Mouse (Mus musculus) liver, postnatal 0 days (tissue): ENCODE results near the gene Itpr1. TPM values are rescaled to one million over a fixed set of nuclear protein-coding genes. Genes with fewer than 3 reads are reported as not detected.

Source experiments
- ATAC-seq: fragments of 200-750 bp; cut with Nextera tagmentation; 2 replicates; pipeline ENCODE4 v1.8.0; 2017; ENCODE audit warnings: mild to moderate bottlenecking, moderate library complexity
- DNase-seq: peaks from one replicate; pipeline ENCODE4 v3.0.0-alpha.2; 2016
- H3K27ac ChIP-seq: fragments of 300-500 bp; sonication (generic); 2 replicates; pipeline ENCODE4 v1.5.1; 2014; ENCODE audit warnings: antibody characterized with exemption, moderate library complexity, mild to moderate bottlenecking, low read depth
- H3K27me3 ChIP-seq: fragments of 300-500 bp; sonication (generic); 2 replicates; pipeline ENCODE4 v1.6.1; 2014; ENCODE audit warnings: low read length, control low read depth, mixed read lengths; ENCODE audit not compliant: insufficient read depth
- H3K36me3 ChIP-seq: fragments of 300-500 bp; sonication (generic); replicated peaks from 2 replicates; pipeline ENCODE4 v1.6.1; 2014; ENCODE audit warnings: mild to moderate bottlenecking, control low read depth, low read length, moderate library complexity, mixed read lengths; ENCODE audit not compliant: insufficient read depth
- H3K4me1 ChIP-seq: fragments of 300-500 bp; sonication (generic); 2 replicates; pipeline ENCODE4 v1.6.1; 2014; ENCODE audit warnings: antibody characterized with exemption, mild to moderate bottlenecking, control low read depth; ENCODE audit not compliant: insufficient read depth
- H3K4me2 ChIP-seq: fragments of 300-500 bp; sonication (generic); 2 replicates; pipeline ENCODE4 v1.6.1; 2014; ENCODE audit warnings: low read depth, mild to moderate bottlenecking, low read length, moderate library complexity, mixed read lengths
- H3K4me3 ChIP-seq: fragments of 300-500 bp; sonication (generic); 2 replicates; pipeline ENCODE4 v1.5.1; 2014; ENCODE audit warnings: low read depth, low read length
- H3K9ac ChIP-seq: fragments of 300-500 bp; sonication (generic); replicated peaks from 2 replicates; pipeline ENCODE4 v1.6.1; 2014; ENCODE audit warnings: mild to moderate bottlenecking, moderate library complexity
- H3K9me3 ChIP-seq: fragments of 300-500 bp; sonication (generic); 2 replicates; pipeline ENCODE4 v1.6.1; 2016; ENCODE audit warnings: mild to moderate bottlenecking, control low read depth, low read length, mixed read lengths
- CTCF ChIP-seq: sonication (generic); IDR thresholded peaks from 2 replicates; pipeline ENCODE4 v1.5.1; 2016; ENCODE audit warnings: antibody characterized with exemption, low read depth
- EP300 ChIP-seq: IDR thresholded peaks from 2 replicates; pipeline ENCODE4 v1.6.1; 2016; ENCODE audit warnings: antibody characterized with exemption, low read depth, mild to moderate bottlenecking
- WGBS: fragments of 180-500 bp; shearing (Covaris S2); extraction: QIAGEN DNeasy Blood & Tissue Kit; methylation state at CpG from one replicate; pipeline ENCODE4 v1.1.7; 2014; ENCODE audit not compliant: insufficient replicate concordance; 5-methylcytosine and 5-hydroxymethylcytosine counted together
- polyA plus RNA-seq: library from polyadenylated mRNA; unstranded; fragments of >200 nt; fragmentation: Nextera tagmentation; extraction: Ambion mirVana; gene quantifications from 2 replicates; pipeline ENCODE4 v1.2.1, GENCODE M21; 2015

The Itpr1 gene
- polyA plus RNA-seq, 1 experiment from 2014 or later = 2.9 TPM

DNA sequence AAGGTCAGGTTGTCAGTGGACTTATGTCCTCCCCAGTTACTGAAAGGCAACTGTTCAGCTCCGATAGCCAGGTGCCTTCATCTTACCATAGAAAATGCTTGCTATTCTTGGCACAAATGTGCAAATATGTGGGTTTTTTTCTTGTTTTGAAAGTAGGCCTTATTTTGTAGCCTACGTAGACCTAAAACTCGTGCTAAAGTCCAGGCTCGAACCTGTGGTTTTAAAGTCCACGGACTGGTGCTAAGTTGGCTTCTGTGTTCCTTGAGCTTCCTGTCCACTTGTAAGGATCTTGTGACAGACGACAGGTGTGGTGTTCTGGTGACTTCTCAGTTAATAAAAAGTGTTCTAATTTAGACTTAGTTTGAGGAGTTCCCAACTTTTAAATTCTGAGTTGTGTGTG lies 15.2 kb downstream of the Itpr1 start:
- no peaks in the 10 kb centered on the region for H3K27me3 ChIP-seq
- no peak overlapping the region for H3K9ac ChIP-seq
- H3K4me3 ChIP-seq = no peak overlapping the region
- no peak for ATAC-seq
- no peak overlapping the region for H3K27ac ChIP-seq
- no peak for TF ChIP-seq CTCF
- no peak for TF ChIP-seq EP300
- 67% methylated on average over 6 of the region's 6 CpGs for WGBS
- H3K4me1 ChIP-seq = peaks cover 9% of the 10 kb centered on the region
- no peak overlapping the region for H3K4me2 ChIP-seq
- no peaks in the 10 kb centered on the region for H3K9me3 ChIP-seq
- DNase-seq = no peak
- H3K36me3 ChIP-seq = no peaks in the 10 kb centered on the region

DNA sequence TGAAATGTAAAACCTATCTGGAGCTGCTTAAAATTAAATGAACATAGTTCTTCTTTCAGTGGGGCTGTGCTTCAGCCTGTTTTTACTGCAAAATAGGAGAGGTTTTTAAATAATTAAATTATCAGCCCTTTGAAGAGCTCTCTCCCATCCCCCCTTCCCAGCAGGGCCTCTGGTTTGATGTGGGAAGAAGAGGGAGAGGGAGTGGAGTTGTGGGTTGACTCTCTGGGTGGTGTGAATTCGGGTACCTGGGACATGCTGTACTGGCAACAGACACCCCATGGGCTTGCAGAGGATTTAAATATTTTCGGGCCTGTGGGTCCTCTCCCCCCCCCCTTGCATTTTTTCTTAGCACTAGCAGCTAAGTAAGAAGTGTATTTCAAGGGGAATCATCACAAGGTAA lies 15.7 kb downstream of the Itpr1 start:
- Histone ChIP-seq H3K4me1 (peaks cover 13% of the 10 kb centered on the region), H3K4me2 (no peak overlapping the region), H3K9ac (no peak overlapping the region), H3K9me3 (no peaks in the 10 kb centered on the region), H3K4me3 (no peak overlapping the region), H3K27ac (no peak overlapping the region), H3K36me3 (no peaks in the 10 kb centered on the region), H3K27me3 (no peaks in the 10 kb centered on the region)
- DNase-seq (no peak), ATAC-seq (no peak)
- TF ChIP-seq CTCF (no peak), EP300 (no peak)
- 49% methylated on average over 2 of the region's 2 CpGs for WGBS

- WGBS = 78% methylated on average over 3 of the region's 3 CpGs
- Histone ChIP-seq H3K9me3 (no peaks in the 10 kb centered on the region), H3K36me3 (no peaks in the 10 kb centered on the region), H3K27me3 (no peaks in the 10 kb centered on the region), H3K27ac (no peak overlapping the region), H3K4me2 (no peak overlapping the region), H3K4me1 (peaks cover 17% of the 10 kb centered on the region), H3K9ac (no peak overlapping the region), H3K4me3 (no peak overlapping the region)
- no peak for TF ChIP-seq CTCF
- TF ChIP-seq EP300 = no peak
- DNase-seq (no peak), ATAC-seq (no peak)
Observed at GRCm38 (mm10) chr6:108230608-108231007, 17.7 kb downstream of the Itpr1 start.

GRCm38 (mm10) chr6:108231892-108232710 lies 19.2 kb downstream of the Itpr1 start:
- no peak overlapping the region for H3K9ac ChIP-seq
- 0 out of 2 replicates have a peak, but pooled peaks have one; percentile 15 for ATAC-seq
- H3K4me3 ChIP-seq = no peak overlapping the region
- no peak for DNase-seq
- H3K27me3 ChIP-seq = no peaks in the 10 kb centered on the region
- H3K4me2 ChIP-seq = no peak overlapping the region
- 68% methylated on average over 11 of the region's 11 CpGs for WGBS
- no peak for TF ChIP-seq EP300
- TF ChIP-seq CTCF = peak; percentile 30; the same call in 1 of the 2 replicates
- no peak overlapping the region for H3K27ac ChIP-seq
- H3K36me3 ChIP-seq = no peaks in the 10 kb centered on the region
- H3K4me1 ChIP-seq = peaks cover 20% of the 10 kb centered on the region
- H3K9me3 ChIP-seq = no peaks in the 10 kb centered on the region

- H3K4me1 ChIP-seq = peaks cover 18% of the 10 kb centered on the region
- 0 out of 2 replicates have a peak, but pooled peaks cover 1% of the 10 kb centered on the region for H3K36me3 ChIP-seq
- 18% methylated on average over 6 of the region's 6 CpGs for WGBS
- DNase-seq (peak; percentile 49), ATAC-seq (peak; percentile 84)
- no peaks in the 10 kb centered on the region for H3K27me3 ChIP-seq
- no peak overlapping the region for H3K4me2 ChIP-seq
- TF ChIP-seq EP300 = no peak
- peak overlapping the region; percentile 76 for H3K27ac ChIP-seq
- no peaks in the 10 kb centered on the region for H3K9me3 ChIP-seq
- no peak overlapping the region for H3K9ac ChIP-seq
- no peak overlapping the region for H3K4me3 ChIP-seq
Observed at GRCm38 (mm10) chr6:108233070-108233469, 20.2 kb downstream of the Itpr1 start.

DNA sequence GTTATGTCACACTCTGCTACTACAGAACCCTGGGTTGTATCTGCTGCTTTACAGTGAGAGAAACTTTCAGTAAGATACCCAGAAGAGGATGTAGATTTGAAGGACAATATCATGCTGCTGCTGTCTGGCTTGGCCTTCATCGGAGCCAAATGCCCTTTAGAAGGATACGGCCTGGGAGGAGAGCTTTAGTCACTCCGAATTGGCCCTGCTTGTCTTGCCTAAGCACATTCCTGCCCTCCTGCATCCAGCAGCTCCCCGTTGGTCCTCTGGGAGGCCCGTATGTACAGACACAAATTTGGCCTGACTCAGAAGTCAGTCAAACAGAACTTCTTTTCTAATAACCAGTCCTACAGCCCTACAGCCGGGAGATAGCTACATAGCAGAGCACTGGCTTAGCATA lies 21.6 kb downstream of the Itpr1 start:
- Histone ChIP-seq H3K4me2 (no peak overlapping the region), H3K27me3 (no peaks in the 10 kb centered on the region), H3K9ac (no peak overlapping the region), H3K27ac (no peak overlapping the region), H3K4me1 (peaks cover 18% of the 10 kb centered on the region), H3K4me3 (no peak overlapping the region), H3K36me3 (0 out of 2 replicates have a peak, but pooled peaks cover 3% of the 10 kb centered on the region), H3K9me3 (no peaks in the 10 kb centered on the region)
- WGBS = 79% methylated on average over 6 of the region's 6 CpGs
- no peak for TF ChIP-seq CTCF
- TF ChIP-seq EP300 = no peak
- DNase-seq (no peak), ATAC-seq (no peak)
